ENCODE assay signal across 7 mouse cellular contexts in the genomic region with DNA sequence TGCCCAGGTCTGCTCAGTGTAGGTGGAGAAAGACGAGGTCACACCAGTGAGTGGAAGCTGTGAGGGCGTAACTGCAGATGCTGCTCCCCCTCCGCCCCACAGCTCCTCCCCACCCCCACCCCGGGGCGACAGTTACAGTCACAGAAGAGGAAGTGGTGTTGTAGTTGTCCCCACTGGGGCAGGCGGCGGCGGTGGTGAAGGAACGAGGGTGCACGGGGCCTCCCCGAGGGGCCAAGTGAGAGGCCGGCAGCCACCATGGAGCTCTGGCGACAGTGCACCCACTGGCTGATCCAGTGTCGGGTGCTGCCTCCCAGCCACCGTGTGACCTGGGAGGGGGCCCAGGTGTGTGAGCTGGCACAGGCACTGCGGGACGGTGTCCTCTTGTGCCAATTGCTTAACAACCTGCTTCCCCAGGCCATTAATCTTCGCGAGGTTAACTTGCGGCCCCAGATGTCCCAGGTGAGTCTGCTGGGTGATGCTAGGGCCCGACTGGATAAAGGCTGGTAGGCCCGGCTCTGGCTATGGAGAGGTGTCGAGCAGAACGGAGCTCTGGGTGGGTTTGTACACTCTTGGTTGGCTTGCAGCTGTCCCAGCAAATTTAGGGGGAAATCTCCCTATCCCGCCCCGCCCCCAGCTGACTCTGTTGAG. TPM values are rescaled to one million over a fixed set of nuclear protein-coding genes. Genes with fewer than 3 reads are reported as not detected.
A peak's percentile ranks its signal among the peaks of the same experiment; 100 is the strongest.
DNase-seq lines count a peak whose midpoint lies in the region; ATAC-seq and TF ChIP-seq lines count a peak whose summit lies in the region.

A gene (plus strand): TSS at position 158 of the 648 bp plus-strand sequence.

- H3K27ac ChIP-seq in limb, embryonic 14.5 days (replicated peaks; ENCODE audit: low read depth, low read length), result no peak within 1 kb of the TSS
- H3K27ac ChIP-seq in limb, embryonic 10.5 days, result no peak within 1 kb of the TSS
- no peak within 1 kb of the TSS for H3K27ac ChIP-seq in hindbrain, embryonic 16.5 days (ENCODE audit: low read depth, low read length)
- no peak within 1 kb of the TSS for H3K27ac ChIP-seq in hindbrain, embryonic 13.5 days

- H3K4me1 ChIP-seq in limb, embryonic 14.5 days (ENCODE audit: control insufficient read depth, insufficient read depth, low read length), result peaks cover 7% of the 10 kb centered on the region
- peaks cover 21% of the 10 kb centered on the region for H3K4me1 ChIP-seq in limb, embryonic 10.5 days
- H3K4me1 ChIP-seq in hindbrain, embryonic 16.5 days (ENCODE audit: control insufficient read depth, insufficient read depth, low read depth, low read length), result peaks cover 10% of the 10 kb centered on the region
- peaks cover 23% of the 10 kb centered on the region for H3K4me1 ChIP-seq in hindbrain, embryonic 13.5 days (replicated peaks)

- 0 out of 2 replicates have a peak within 1 kb of the TSS, but pooled peaks have one; percentile 2 for H3K4me3 ChIP-seq in limb, embryonic 14.5 days (replicated peaks; ENCODE audit: low read length)
- no peak within 1 kb of the TSS for H3K4me3 ChIP-seq in limb, embryonic 10.5 days
- no peak within 1 kb of the TSS for H3K4me3 ChIP-seq in hindbrain, embryonic 16.5 days (ENCODE audit: low read length)
- H3K4me3 ChIP-seq in hindbrain, embryonic 13.5 days, result no peak within 1 kb of the TSS

- WGBS in limb, embryonic 14.5 days, result 50% methylated on average over 21 of the region's 26 CpGs
- WGBS in limb, embryonic 10.5 days, result 62% methylated on average over 26 of the region's 26 CpGs
- WGBS in hindbrain, embryonic 16.5 days, result 69% methylated on average over 26 of the region's 26 CpGs
- 78% methylated on average over 26 of the region's 26 CpGs for WGBS in hindbrain, embryonic 13.5 days

- H3K9me3 ChIP-seq in limb, embryonic 14.5 days (ENCODE audit: control insufficient read depth, low read length), result no peaks in the 10 kb centered on the region
- H3K9me3 ChIP-seq in limb, embryonic 10.5 days (replicated peaks), result no peaks in the 10 kb centered on the region
- H3K9me3 ChIP-seq in hindbrain, embryonic 16.5 days (ENCODE audit: control insufficient read depth, low read length), result no peaks in the 10 kb centered on the region
- no peaks in the 10 kb centered on the region for H3K9me3 ChIP-seq in hindbrain, embryonic 13.5 days

- DNase-seq in limb, embryonic 14.5 days (ENCODE audit: low spot score), result no peak
- DNase-seq in limb, embryonic 10.5 days (ENCODE audit: low spot score), result no peak
- peak; percentile 91 for DNase-seq in thymus, postnatal 4 days

- H3K36me3 ChIP-seq in limb, embryonic 14.5 days (ENCODE audit: control insufficient read depth, insufficient read depth, low read length), result no peaks in the 10 kb centered on the region
- H3K36me3 ChIP-seq in limb, embryonic 10.5 days, result no peaks in the 10 kb centered on the region
- no peaks in the 10 kb centered on the region for H3K36me3 ChIP-seq in hindbrain, embryonic 16.5 days (ENCODE audit: control insufficient read depth, insufficient read depth, low read length)
- no peaks in the 10 kb centered on the region for H3K36me3 ChIP-seq in hindbrain, embryonic 13.5 days

- peaks cover 23% of the 10 kb centered on the region for H3K27me3 ChIP-seq in limb, embryonic 14.5 days (ENCODE audit: control insufficient read depth, insufficient read depth, low read length)
- peaks cover 55% of the 10 kb centered on the region for H3K27me3 ChIP-seq in limb, embryonic 10.5 days (ENCODE audit: low read depth, poor library complexity, severe bottlenecking)
- no peaks in the 10 kb centered on the region; the same call in 1 of the 2 replicates for H3K27me3 ChIP-seq in hindbrain, embryonic 16.5 days (replicated peaks; ENCODE audit: control insufficient read depth, insufficient read depth, low read length)
- peaks cover 42% of the 10 kb centered on the region for H3K27me3 ChIP-seq in hindbrain, embryonic 13.5 days

- no peak for TF ChIP-seq POLR2A in limb, embryonic 14.5 days (IDR thresholded peaks at IDR 0.05; ENCODE audit: borderline replicate concordance, extremely low read depth, insufficient read depth, insufficient read length)

- no peak within 1 kb of the TSS for H3K9ac ChIP-seq in limb, embryonic 14.5 days (ENCODE audit: low read depth, low read length, severe bottlenecking)
- no peak within 1 kb of the TSS for H3K9ac ChIP-seq in hindbrain, embryonic 16.5 days (ENCODE audit: low read depth, low read length)
- no peak within 1 kb of the TSS for H3K9ac ChIP-seq in hindbrain, embryonic 13.5 days

- H3K4me2 ChIP-seq in limb, embryonic 14.5 days (replicated peaks; ENCODE audit: low read depth, low read length, severe bottlenecking), result no peak within 1 kb of the TSS
- no peak within 1 kb of the TSS for H3K4me2 ChIP-seq in hindbrain, embryonic 16.5 days (ENCODE audit: low read length)
- H3K4me2 ChIP-seq in hindbrain, embryonic 13.5 days, result no peak within 1 kb of the TSS

- no peak for ATAC-seq in limb, embryonic 14.5 days (ENCODE audit: low FRiP score, low read depth)
- ATAC-seq in granulocyte monocyte progenitor cell, adult 5-6 weeks (replicated peaks; ENCODE audit: poor library complexity, severe bottlenecking), result peak; percentile 61
- ATAC-seq in megakaryocyte, adult 5-6 weeks (ENCODE audit: poor library complexity, severe bottlenecking), result peak; percentile 75
- no peak for ATAC-seq in hindbrain, embryonic 16.5 days
- ATAC-seq in hindbrain, embryonic 13.5 days (ENCODE audit: low FRiP score), result no peak

RNA-seq across cellular contexts. Expression of the gene that starts here (rescaled TPM):
- polyA plus RNA-seq in limb, embryonic 14.5 days (2012; rRNA removed), result 2.6 and 3.3 TPM in 2 replicates
- 3.8 and 4.6 TPM in 2 replicates for polyA plus RNA-seq in limb, embryonic 14.5 days (2014; fragmentation: Nextera tagmentation; extraction: Ambion mirVana)
- polyA plus RNA-seq in limb, embryonic 10.5 days (2016; fragmentation: Nextera tagmentation; extraction: Ambion mirVana), result 1.1 and 1.3 TPM in 2 replicates
- 139 and 141 TPM in 2 replicates for total RNA-seq in granulocyte monocyte progenitor cell, adult 5-6 weeks (2014; fragmentation: Nextera tagmentation)
- 284 and 301 TPM in 2 replicates for total RNA-seq in granulocyte monocyte progenitor cell, adult 5-6 weeks (2017)
- 84.7 and 92.2 TPM in 2 replicates for total RNA-seq in megakaryocyte, adult 5-6 weeks (2015)
- total RNA-seq in megakaryocyte, adult 5-6 weeks (2017), result 307 and 321 TPM in 2 replicates
- 1.4 and 1.7 TPM in 2 replicates for polyA plus RNA-seq in hindbrain, embryonic 16.5 days (2015; fragmentation: Nextera tagmentation; extraction: Ambion mirVana)
- 1.8 and 2.2 TPM in 2 replicates for polyA plus RNA-seq in hindbrain, embryonic 13.5 days (2015; fragmentation: Nextera tagmentation; extraction: Ambion mirVana)

Comparison
In these comparisons a context has a peak if more than half of its experiments do, and no peak if none do; other contexts are left out.
1. ATAC-seq: peak in granulocyte monocyte progenitor cell, adult 5-6 weeks (single experiment) and megakaryocyte, adult 5-6 weeks (single experiment); none in limb, embryonic 14.5 days (single experiment), hindbrain, embryonic 16.5 days (single experiment) and hindbrain, embryonic 13.5 days (single experiment).